Mouse (Mus musculus): ENCODE results near the gene Cngb1. TPM values are rescaled to one million over a fixed set of nuclear protein-coding genes. Genes with fewer than 3 reads are reported as not detected.
A peak's percentile ranks its signal among the peaks of the same experiment; 100 is the strongest.

The Cngb1 gene
- polyA plus RNA-seq, 1 experiment from 2014 or later, result 1.6 TPM

GRCm38 (mm10) chr8:95209924-95210323 is 96.5 kb downstream of the Cngb1 start:
- WGBS, result 36% methylated on average over 11 of the region's 11 CpGs
- H3K27ac ChIP-seq (ENCODE audit: low read length), result no peak overlapping the region
- no peak for ATAC-seq (ENCODE audit: low read depth)
- no peaks in the 10 kb centered on the region for H3K9me3 ChIP-seq (ENCODE audit: control insufficient read depth, low read length)
- no peak overlapping the region for H3K9ac ChIP-seq (ENCODE audit: low read length)
- H3K4me3 ChIP-seq (ENCODE audit: low read length), result no peak overlapping the region
- no peak overlapping the region for H3K4me2 ChIP-seq (ENCODE audit: low read depth, low read length)
- H3K27me3 ChIP-seq (ENCODE audit: control insufficient read depth, insufficient read depth, low read depth, low read length), result no peaks in the 10 kb centered on the region
- no peaks in the 10 kb centered on the region for H3K36me3 ChIP-seq (ENCODE audit: control insufficient read depth, insufficient read depth, low read length)
- H3K4me1 ChIP-seq (replicated peaks; ENCODE audit: control insufficient read depth, insufficient read depth, low read length), result no peaks in the 10 kb centered on the region

GRCm38 (mm10) chr8:95205946-95206345 is 100.4 kb downstream of the Cngb1 start:
- Histone ChIP-seq H3K27ac (ENCODE audit: low read length) (no peak overlapping the region), H3K4me3 (ENCODE audit: low read length) (no peak overlapping the region), H3K36me3 (ENCODE audit: control insufficient read depth, insufficient read depth, low read length) (no peaks in the 10 kb centered on the region), H3K9ac (ENCODE audit: low read length) (no peak overlapping the region), H3K27me3 (ENCODE audit: control insufficient read depth, insufficient read depth, low read depth, low read length) (no peaks in the 10 kb centered on the region), H3K4me2 (ENCODE audit: low read depth, low read length) (no peak overlapping the region), H3K9me3 (ENCODE audit: control insufficient read depth, low read length) (no peaks in the 10 kb centered on the region), H3K4me1 (replicated peaks; ENCODE audit: control insufficient read depth, insufficient read depth, low read length) (no peaks in the 10 kb centered on the region)
- no peak for ATAC-seq (ENCODE audit: low read depth)
- 14% methylated on average over 8 of the region's 8 CpGs for WGBS

GRCm38 (mm10) chr8:95204039-95204380 is 102.4 kb downstream of the Cngb1 start:
- H3K4me2 ChIP-seq (ENCODE audit: low read depth, low read length), result no peak overlapping the region
- H3K27me3 ChIP-seq (ENCODE audit: control insufficient read depth, insufficient read depth, low read depth, low read length), result no peaks in the 10 kb centered on the region
- whole genome bisulfite sequencing, result 20% methylated on average over 10 of the region's 10 CpGs
- no peak overlapping the region for H3K4me3 ChIP-seq (ENCODE audit: low read length)
- no peak overlapping the region for H3K9ac ChIP-seq (ENCODE audit: low read length)
- no peak overlapping the region for H3K27ac ChIP-seq (ENCODE audit: low read length)
- no peaks in the 10 kb centered on the region for H3K36me3 ChIP-seq (ENCODE audit: control insufficient read depth, insufficient read depth, low read length)
- ATAC-seq (ENCODE audit: low read depth), result peak; percentile 79; the same call in 1 of the 2 replicates
- no peaks in the 10 kb centered on the region for H3K9me3 ChIP-seq (ENCODE audit: control insufficient read depth, low read length)
- no peaks in the 10 kb centered on the region for H3K4me1 ChIP-seq (replicated peaks; ENCODE audit: control insufficient read depth, insufficient read depth, low read length)

- WGBS, result 48% methylated on average over 9 of the region's 9 CpGs
- no peaks in the 10 kb centered on the region for H3K9me3 ChIP-seq (ENCODE audit: control insufficient read depth, low read length)
- no peaks in the 10 kb centered on the region for H3K36me3 ChIP-seq (ENCODE audit: control insufficient read depth, insufficient read depth, low read length)
- H3K4me2 ChIP-seq (ENCODE audit: low read depth, low read length), result no peak overlapping the region
- no peaks in the 10 kb centered on the region for H3K27me3 ChIP-seq (ENCODE audit: control insufficient read depth, insufficient read depth, low read depth, low read length)
- no peaks in the 10 kb centered on the region for H3K4me1 ChIP-seq (replicated peaks; ENCODE audit: control insufficient read depth, insufficient read depth, low read length)
- H3K4me3 ChIP-seq (ENCODE audit: low read length), result no peak overlapping the region
- ATAC-seq (ENCODE audit: low read depth), result no peak
- no peak overlapping the region for H3K27ac ChIP-seq (ENCODE audit: low read length)
- no peak overlapping the region for H3K9ac ChIP-seq (ENCODE audit: low read length)
These were observed 102.9 kb downstream of the Cngb1 start for GRCm38 (mm10) chr8:95203326-95204038.

GRCm38 (mm10) chr8:95202649-95203275 is 103.6 kb downstream of the Cngb1 start, which contains the start of gene Kifc3:
Gene Kifc3 (minus strand): TSS chr8:95202812.
- ATAC-seq (ENCODE audit: low read depth), result no peak
- no peaks in the 10 kb centered on the region for H3K36me3 ChIP-seq (ENCODE audit: control insufficient read depth, insufficient read depth, low read length)
- no peaks in the 10 kb centered on the region for H3K9me3 ChIP-seq (ENCODE audit: control insufficient read depth, low read length)
- no peaks in the 10 kb centered on the region for H3K4me1 ChIP-seq (replicated peaks; ENCODE audit: control insufficient read depth, insufficient read depth, low read length)
- no peak within 1 kb of the TSS for H3K4me2 ChIP-seq (ENCODE audit: low read depth, low read length)
- no peak within 1 kb of the TSS for H3K4me3 ChIP-seq (ENCODE audit: low read length)
- H3K27me3 ChIP-seq (ENCODE audit: control insufficient read depth, insufficient read depth, low read depth, low read length), result no peaks in the 10 kb centered on the region
- no peak within 1 kb of the TSS for H3K9ac ChIP-seq (ENCODE audit: low read length)
- H3K27ac ChIP-seq (ENCODE audit: low read length), result no peak within 1 kb of the TSS
- 44% methylated on average over 14 of the region's 14 CpGs for WGBS

- WGBS, result 74% methylated on average over 8 of the region's 8 CpGs
- H3K36me3 ChIP-seq (ENCODE audit: control insufficient read depth, insufficient read depth, low read length), result no peaks in the 10 kb centered on the region
- H3K4me3 ChIP-seq (ENCODE audit: low read length), result no peak overlapping the region
- H3K27me3 ChIP-seq (ENCODE audit: control insufficient read depth, insufficient read depth, low read depth, low read length), result no peaks in the 10 kb centered on the region
- H3K9ac ChIP-seq (ENCODE audit: low read length), result no peak overlapping the region
- no peak for ATAC-seq (ENCODE audit: low read depth)
- no peaks in the 10 kb centered on the region for H3K9me3 ChIP-seq (ENCODE audit: control insufficient read depth, low read length)
- H3K4me1 ChIP-seq (replicated peaks; ENCODE audit: control insufficient read depth, insufficient read depth, low read length), result no peaks in the 10 kb centered on the region
- H3K4me2 ChIP-seq (ENCODE audit: low read depth, low read length), result no peak overlapping the region
- no peak overlapping the region for H3K27ac ChIP-seq (ENCODE audit: low read length)
These were observed 104.3 kb downstream of the Cngb1 start for GRCm38 (mm10) chr8:95202056-95202570.

- Histone ChIP-seq H3K4me3 (ENCODE audit: low read length) (no peak overlapping the region), H3K9ac (ENCODE audit: low read length) (no peak overlapping the region), H3K9me3 (ENCODE audit: control insufficient read depth, low read length) (no peaks in the 10 kb centered on the region), H3K4me2 (ENCODE audit: low read depth, low read length) (no peak overlapping the region), H3K27ac (ENCODE audit: low read length) (no peak overlapping the region), H3K4me1 (replicated peaks; ENCODE audit: control insufficient read depth, insufficient read depth, low read length) (no peaks in the 10 kb centered on the region), H3K36me3 (ENCODE audit: control insufficient read depth, insufficient read depth, low read length) (no peaks in the 10 kb centered on the region), H3K27me3 (ENCODE audit: control insufficient read depth, insufficient read depth, low read depth, low read length) (no peaks in the 10 kb centered on the region)
- WGBS, result 66% methylated on average over 7 of the region's 7 CpGs
- ATAC-seq (ENCODE audit: low read depth), result no peak
These were observed 104.9 kb downstream of the Cngb1 start for GRCm38 (mm10) chr8:95201491-95201890.

- Histone ChIP-seq H3K27ac (ENCODE audit: low read length) (no peak overlapping the region), H3K9ac (ENCODE audit: low read length) (no peak overlapping the region), H3K4me1 (replicated peaks; ENCODE audit: control insufficient read depth, insufficient read depth, low read length) (no peaks in the 10 kb centered on the region), H3K4me2 (ENCODE audit: low read depth, low read length) (no peak overlapping the region), H3K27me3 (ENCODE audit: control insufficient read depth, insufficient read depth, low read depth, low read length) (no peaks in the 10 kb centered on the region), H3K36me3 (ENCODE audit: control insufficient read depth, insufficient read depth, low read length) (no peaks in the 10 kb centered on the region), H3K4me3 (ENCODE audit: low read length) (no peak overlapping the region), H3K9me3 (ENCODE audit: control insufficient read depth, low read length) (no peaks in the 10 kb centered on the region)
- ATAC-seq (ENCODE audit: low read depth), result no peak
- WGBS, result 74% methylated on average over 9 of the region's 9 CpGs
These were observed 106.4 kb downstream of the Cngb1 start for GRCm38 (mm10) chr8:95200001-95200405.

- no peak overlapping the region for H3K27ac ChIP-seq (ENCODE audit: low read length)
- H3K4me1 ChIP-seq (replicated peaks; ENCODE audit: control insufficient read depth, insufficient read depth, low read length), result no peaks in the 10 kb centered on the region
- no peak overlapping the region for H3K4me2 ChIP-seq (ENCODE audit: low read depth, low read length)
- H3K27me3 ChIP-seq (ENCODE audit: control insufficient read depth, insufficient read depth, low read depth, low read length), result no peaks in the 10 kb centered on the region
- H3K9ac ChIP-seq (ENCODE audit: low read length), result no peak overlapping the region
- WGBS, result 59% methylated on average over 11 of the region's 11 CpGs
- no peak overlapping the region for H3K4me3 ChIP-seq (ENCODE audit: low read length)
- H3K36me3 ChIP-seq (ENCODE audit: control insufficient read depth, insufficient read depth, low read length), result no peaks in the 10 kb centered on the region
- no peaks in the 10 kb centered on the region for H3K9me3 ChIP-seq (ENCODE audit: control insufficient read depth, low read length)
- no peak for ATAC-seq (ENCODE audit: low read depth)
These were observed 110.7 kb downstream of the Cngb1 start for GRCm38 (mm10) chr8:95195728-95196127.

Data from lung, embryonic 16.5 days (tissue).